Mouse (Mus musculus) heart, postnatal 25 days (tissue): ENCODE results near the gene Mrpl20. TPM values are rescaled to one million over a fixed set of nuclear protein-coding genes. Genes with fewer than 3 reads are reported as not detected.

Source experiments
- DNase-seq: peaks from one replicate; pipeline ENCODE4 v3.0.0; 2022; ENCODE audit warnings: low spot score
- intact Hi-C: fragments of 180-260 bp; cut with DNase I; formaldehyde crosslinking; loops from one replicate; pipeline ENCODE4 v1.15.1; 2025
- microRNA-seq: library from miRNA; unstranded; fragments of <30 nt; microRNA quantifications from one replicate; pipeline ENCODE4 v1.2.0, GENCODE M21; 2022
- total RNA-seq, 2 experiments: library from RNA; stranded (reverse); gene quantifications; 2 replicates each; pipeline ENCODE4 v1.2.3; 2021

The Mrpl20 gene
- total RNA-seq, 2 experiments from 2014 or later = 75.0 to 78.0 TPM

DNA sequence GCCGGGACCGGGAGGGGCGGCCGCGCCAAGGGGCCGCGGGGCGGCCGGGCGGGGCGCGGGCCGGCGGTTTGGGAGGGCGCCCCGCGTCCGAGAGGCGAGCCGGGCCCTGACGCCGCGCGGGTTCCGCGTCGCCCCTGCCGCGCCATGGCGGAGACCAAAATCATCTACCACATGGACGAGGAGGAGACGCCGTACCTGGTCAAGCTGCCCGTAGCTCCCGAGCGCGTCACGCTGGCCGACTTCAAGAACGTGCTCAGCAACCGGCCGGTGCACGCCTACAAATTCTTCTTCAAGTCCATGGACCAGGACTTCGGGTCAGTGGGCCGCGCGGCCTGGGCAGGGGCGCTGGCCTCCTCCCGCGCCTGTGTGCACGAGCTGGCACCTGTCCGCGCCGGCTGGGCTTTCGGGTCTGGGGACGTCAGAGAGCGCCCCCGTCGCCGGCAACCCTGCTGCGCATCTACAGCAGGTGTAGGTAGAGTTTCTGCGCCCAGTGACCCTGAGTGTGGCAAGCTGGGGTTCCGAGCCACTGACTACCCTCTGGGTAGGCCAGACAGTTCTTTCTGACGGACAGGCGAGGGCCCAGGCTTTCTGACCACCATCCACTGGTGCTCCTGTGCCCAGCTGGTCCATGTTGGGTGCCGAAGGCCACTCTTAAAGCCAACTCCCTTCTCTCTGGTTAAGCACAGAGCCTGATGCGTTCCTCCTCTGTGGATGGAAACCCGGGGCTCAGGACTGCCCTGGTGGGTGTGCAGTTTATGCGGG is 45.1 kb downstream of the Mrpl20 start:
- intact Hi-C loops = loop anchor here (1.0 to 5.0 kb wide), 3 partner anchors 21 to 95 kb away; partner anchors contain the start of genes Cptp, Ints11 and Ube2j2
- DNase-seq = no peak

DNA sequence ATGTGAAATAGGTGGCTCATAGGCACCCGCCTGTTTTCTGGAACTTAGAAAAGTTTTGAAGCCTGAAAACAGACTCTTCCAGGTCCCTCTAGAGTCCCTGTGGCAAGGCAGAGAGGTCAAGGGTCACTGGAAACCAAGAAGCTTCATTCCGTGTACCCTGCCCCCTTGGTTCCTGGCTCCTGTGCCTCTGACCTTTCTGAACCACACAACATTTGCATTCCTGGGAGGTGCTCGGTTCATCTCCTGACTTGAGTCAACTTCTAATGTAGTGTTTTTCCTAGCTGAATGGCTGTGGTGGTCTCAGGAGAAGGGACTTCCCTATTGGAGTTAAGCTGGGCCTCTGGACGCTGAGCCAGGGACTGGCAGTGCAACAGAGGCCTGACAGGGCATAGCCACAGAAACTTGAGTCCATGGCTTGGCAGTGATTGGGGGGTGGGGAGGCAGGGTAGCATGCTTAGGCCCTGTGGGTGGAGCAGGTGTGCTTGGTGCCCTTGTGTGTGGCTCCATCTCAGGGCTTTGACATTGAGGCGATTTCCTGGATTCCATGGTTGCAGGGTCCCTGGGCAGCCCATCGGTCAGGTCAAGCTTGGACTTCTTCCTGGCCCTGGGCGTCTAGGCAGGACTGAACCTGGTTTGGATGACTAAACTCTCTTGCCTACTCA is 45.9 kb downstream of the Mrpl20 start:
- no peak for DNase-seq
- intact Hi-C loops = loop anchor here (2.0 to 5.0 kb wide), 2 partner anchors 20 to 94 kb away; partner anchors contain the start of genes Cptp, Ints11 and Ube2j2

DNA sequence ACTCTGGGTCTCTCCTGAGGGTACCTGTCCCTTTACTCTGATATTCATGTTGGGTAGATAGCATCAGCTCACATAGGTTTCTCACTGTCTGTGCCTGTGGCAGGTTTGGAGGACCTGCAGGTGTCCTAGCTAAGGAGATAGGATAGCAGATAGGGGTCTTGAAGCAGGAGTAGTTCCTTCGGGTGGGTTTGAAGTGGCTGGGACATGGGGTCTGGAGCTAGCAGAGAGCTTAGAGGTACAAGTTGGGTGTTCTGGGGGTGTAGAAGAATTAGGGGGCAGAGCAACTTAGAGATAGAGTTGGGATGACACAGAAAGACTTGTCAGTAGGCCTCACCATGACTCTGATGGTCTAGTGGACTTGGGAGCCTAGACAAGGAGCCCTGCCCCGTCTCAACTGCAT is 46.7 kb downstream of the Mrpl20 start:
- DNase-seq = no peak
- intact Hi-C loops = loop anchor here (2.0 to 5.0 kb wide), 2 partner anchors 19 to 93 kb away; partner anchors contain the start of genes Cptp, Ints11 and Ube2j2

DNA sequence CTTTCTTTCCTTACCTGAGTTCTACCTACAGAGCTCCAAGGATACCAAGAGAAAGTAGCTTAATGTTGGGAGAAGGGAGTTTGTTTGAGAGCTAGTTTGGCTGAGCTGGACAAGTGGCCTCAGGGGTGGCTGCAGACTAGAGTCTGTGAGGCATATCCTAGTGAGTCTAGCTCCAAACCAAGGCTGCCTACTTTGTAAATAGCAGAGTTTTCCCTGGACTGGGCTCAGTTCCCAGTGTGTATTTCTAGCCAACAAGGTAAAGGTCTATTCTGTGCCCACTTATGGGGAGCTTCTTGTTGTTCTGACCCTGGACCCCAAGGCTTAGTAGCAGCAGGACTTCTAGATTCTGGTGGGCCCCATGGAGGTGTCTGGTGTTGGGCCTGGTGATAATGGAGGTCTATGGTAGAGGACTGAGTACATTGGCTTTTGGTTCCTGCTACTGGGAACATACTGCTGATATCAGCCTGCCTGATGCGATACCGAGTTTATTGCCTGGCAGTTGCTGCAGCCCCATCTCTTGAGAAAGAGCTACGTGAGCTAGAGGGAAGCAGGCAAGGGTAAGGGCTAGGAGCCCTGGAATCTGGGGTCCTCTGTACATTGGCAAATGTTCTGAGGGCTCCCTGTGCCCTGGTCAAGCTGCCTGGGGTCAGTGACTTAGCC is 47.2 kb downstream of the Mrpl20 start:
- DNase-seq = no peak
- intact Hi-C loops = loop anchor here (2.0 to 5.0 kb wide), 2 partner anchors 19 to 92 kb away; partner anchors contain the start of genes Cptp, Ints11 and Ube2j2

DNA sequence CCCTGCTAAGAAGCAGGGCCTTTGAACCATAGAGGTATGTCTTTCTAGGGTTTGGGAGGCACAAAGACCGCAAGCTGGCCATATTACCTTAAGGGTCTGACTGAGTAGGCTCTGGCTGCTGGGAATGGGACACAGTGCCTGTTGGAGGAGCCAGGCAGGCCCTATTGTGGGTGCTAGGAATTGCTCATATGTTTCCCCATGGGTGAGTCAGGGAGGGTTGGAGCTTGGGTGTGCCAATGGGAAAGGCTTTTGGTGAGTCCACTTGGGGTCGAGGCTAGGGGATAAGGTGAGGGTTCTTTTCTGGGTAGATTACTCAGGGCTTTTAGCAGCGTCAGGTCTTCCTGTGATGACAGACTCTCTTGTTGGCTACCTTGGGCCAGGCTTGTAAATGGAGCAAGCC is 48.7 kb downstream of the Mrpl20 start:
- DNase-seq = no peak
- intact Hi-C loops = no loop called here

DNA sequence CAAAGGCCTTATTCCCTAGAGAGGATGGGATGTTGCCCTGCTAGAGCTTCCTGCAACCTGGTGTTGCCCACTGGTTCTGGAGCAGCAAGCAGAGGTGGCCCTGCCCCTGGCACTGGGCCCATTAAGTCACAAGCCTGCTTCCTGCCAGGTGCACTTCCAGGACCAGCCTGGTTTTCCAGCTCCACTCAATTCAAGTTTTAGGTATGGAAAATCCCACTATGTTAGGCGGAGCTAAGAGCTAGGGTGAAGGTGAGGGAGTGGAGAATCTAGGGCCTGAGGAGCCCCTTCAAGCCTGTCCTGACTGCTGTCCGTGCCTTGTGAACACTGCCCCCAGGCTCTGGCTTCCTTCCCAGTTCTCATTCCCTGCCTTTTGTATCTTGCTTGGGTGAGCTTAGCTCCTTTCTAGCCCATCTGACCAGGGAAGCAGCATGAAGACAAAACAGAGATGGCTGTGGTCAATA is 49.3 kb downstream of the Mrpl20 start:
- intact Hi-C loops = no loop called here
- DNase-seq = no peak

DNA sequence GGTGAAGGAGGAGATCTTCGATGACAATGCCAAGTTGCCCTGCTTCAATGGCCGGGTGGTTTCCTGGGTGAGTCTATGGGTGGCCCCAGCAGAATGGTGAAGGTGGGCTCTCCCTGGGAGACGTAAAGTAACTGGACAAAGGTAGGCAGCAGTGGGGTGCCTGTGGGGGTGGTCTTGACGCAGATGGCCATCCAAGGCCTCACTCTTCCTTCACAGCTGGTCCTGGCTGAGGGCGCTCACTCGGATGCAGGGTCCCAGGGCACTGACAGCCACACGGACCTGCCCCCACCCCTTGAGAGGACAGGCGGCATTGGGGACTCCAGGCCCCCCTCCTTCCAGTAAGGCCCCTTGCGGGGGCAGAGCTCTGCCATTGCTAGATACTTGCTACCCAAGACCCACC is 50.7 kb downstream of the Mrpl20 start:
- DNase-seq = no peak
- intact Hi-C loops = no loop called here

DNA sequence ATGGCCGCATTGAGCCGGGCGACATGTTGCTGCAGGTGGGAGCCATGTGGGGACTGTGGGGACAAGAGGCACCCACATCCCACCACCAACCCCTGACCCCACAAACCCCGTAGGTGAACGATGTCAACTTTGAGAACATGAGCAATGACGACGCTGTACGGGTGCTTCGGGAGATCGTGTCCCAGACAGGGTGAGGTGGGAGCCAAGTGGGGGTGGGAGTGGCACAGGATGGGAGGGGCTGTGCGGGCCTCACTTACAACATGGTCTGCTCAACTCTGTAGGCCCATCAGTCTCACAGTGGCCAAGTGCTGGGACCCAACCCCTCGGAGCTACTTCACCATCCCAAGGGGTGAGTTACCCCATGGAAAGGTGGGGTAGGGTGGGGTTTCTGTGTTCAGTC is 52.3 kb downstream of the Mrpl20 start:
- no peak for DNase-seq
- intact Hi-C loops = no loop called here

DNA sequence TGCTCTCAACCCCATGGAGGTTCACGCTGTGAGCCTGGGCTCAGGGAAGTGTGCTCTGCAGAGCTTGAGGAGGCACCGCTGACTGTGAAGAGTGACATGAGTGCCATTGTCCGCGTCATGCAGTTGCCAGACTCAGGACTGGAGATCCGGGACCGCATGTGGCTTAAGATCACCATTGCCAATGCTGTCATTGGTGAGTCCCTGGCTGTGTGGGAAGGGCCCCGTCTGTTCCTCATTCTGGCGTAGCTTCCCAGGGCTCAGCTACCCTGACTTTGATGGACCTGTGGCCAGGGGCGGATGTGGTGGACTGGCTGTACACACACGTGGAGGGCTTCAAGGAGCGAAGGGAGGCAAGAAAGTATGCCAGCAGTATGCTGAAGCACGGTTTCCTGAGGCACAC is 53.4 kb downstream of the Mrpl20 start:
- no peak for DNase-seq
- intact Hi-C loops = no loop called here

DNA sequence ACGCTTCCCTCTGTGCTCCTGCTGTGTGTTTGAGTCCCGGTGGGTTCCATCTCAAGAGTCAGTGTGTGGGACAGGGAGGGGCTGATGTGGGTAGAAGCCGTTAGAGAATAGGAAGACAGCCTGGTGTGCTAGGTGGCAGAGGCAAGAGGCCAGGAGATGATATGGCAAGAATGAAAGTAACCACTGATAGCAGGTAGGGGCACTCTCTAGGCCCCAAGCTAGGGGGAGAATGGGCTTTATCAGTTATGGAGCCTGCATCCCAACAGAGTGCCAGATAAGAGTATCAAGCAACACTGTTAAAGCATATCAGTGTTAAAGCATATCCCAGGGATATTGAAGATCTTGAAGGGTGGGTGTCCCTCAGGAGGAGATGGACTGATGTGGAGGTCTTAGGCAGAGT is 54.2 kb downstream of the Mrpl20 start:
- intact Hi-C loops = no loop called here
- DNase-seq = no peak

DNA sequence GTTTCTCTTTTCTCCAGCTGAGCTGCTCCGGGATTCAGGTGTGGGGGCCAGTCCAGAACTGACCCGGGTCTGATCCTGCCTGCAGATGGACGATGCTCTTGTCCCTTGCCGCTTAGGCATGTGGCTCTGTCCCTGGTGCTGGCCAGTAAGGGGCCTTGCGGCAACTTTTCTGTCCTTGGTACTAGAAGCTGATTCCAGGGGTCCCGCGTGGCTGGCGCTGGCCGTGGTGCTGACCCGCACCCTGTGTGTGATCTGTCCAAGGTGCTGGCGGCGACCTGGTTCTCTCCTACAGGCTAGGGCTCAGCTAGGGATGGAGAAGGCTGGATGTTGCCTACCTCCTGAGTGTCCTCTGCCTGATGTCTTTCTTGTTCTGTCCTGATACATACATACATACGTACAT is 56.6 kb downstream of the Mrpl20 start:
- no peak for DNase-seq
- intact Hi-C loops = no loop called here

Small RNA genes lying within 50 kb of the gene (microRNA-seq; reads per million reads assigned to microRNA genes)
- gene Gm27743 = not detected

Other genes with a start within 250 kb of the Mrpl20 start
- 10 to 100 TPM; 36.6 to 37.3 TPM for gene Nadk, start 240.5 kb upstream of the Mrpl20 start, total RNA-seq
- gene Slc35e2, start 201.5 kb upstream of the Mrpl20 start, total RNA-seq = 1 to 10 TPM; 7.8 to 7.9 TPM
- gene Cdk11b, start 178.0 kb upstream of the Mrpl20 start, total RNA-seq = 10 to 100 TPM; 29.2 to 30.3 TPM
- gene Gm10563, start 157.5 kb upstream of the Mrpl20 start, total RNA-seq = not detected
- 1 to 10 TPM; 8.5 to 8.6 TPM for gene Mmp23, start 149.5 kb upstream of the Mrpl20 start, total RNA-seq
- 10 to 100 TPM; 23.0 to 28.0 TPM for gene Mib2, start 133.7 kb upstream of the Mrpl20 start, total RNA-seq
- 1 to 10 TPM; 1.2 TPM for gene Fndc10, start 108.5 kb upstream of the Mrpl20 start, total RNA-seq
- gene Ssu72, start 98.1 kb upstream of the Mrpl20 start, total RNA-seq = 10 to 100 TPM; 41.8 to 44.6 TPM
- gene Tmem240, start 68.1 kb upstream of the Mrpl20 start, total RNA-seq = under 1 TPM; 0.60 to 0.87 TPM
- 10 to 100 TPM; 49.6 to 50.3 TPM for gene Atad3a, start 41.8 kb upstream of the Mrpl20 start, total RNA-seq
- gene Vwa1, start 28.2 kb upstream of the Mrpl20 start, total RNA-seq = 1 to 10 TPM; 7.9 to 9.4 TPM
- gene Tmem88b, start 17.0 kb upstream of the Mrpl20 start, total RNA-seq = under 1 TPM; 0.75 to 0.84 TPM
- gene Ankrd65, start 12.4 kb upstream of the Mrpl20 start, total RNA-seq = not detected
- 10 to 100 TPM; 35.6 to 37.8 TPM for gene Ccnl2, start 9.6 kb downstream of the Mrpl20 start, total RNA-seq
- gene Aurkaip1, start 28.4 kb downstream of the Mrpl20 start, total RNA-seq = 100 to 1,000 TPM; 108 to 109 TPM
- gene Mxra8, start 36.8 kb downstream of the Mrpl20 start, total RNA-seq = 10 to 100 TPM; 30.5 to 33.0 TPM
- gene Dvl1, start 44.5 kb downstream of the Mrpl20 start, total RNA-seq = 10 to 100 TPM; 43.3 to 44.3 TPM
- gene Tas1r3, start 60.5 kb downstream of the Mrpl20 start, total RNA-seq = under 1 TPM; 0.14 to 0.26 TPM
- 10 to 100 TPM in 1 of 2 experiments, 1 to 10 TPM in 1; 8.1 to 10.5 TPM for gene Cptp, start 66.6 kb downstream of the Mrpl20 start, total RNA-seq
- 10 to 100 TPM; 15.9 to 17.5 TPM for gene Ints11, start 66.7 kb downstream of the Mrpl20 start, total RNA-seq
- gene Pusl1, start 88.9 kb downstream of the Mrpl20 start, total RNA-seq = 10 to 100 TPM; 12.8 to 13.8 TPM
- 10 to 100 TPM; 11.7 to 18.0 TPM for gene Acap3, start 88.9 kb downstream of the Mrpl20 start, total RNA-seq
- 10 to 100 TPM; 50.7 to 60.2 TPM for gene Ube2j2, start 141.0 kb downstream of the Mrpl20 start, total RNA-seq
- gene C1qtnf12, start 159.4 kb downstream of the Mrpl20 start, total RNA-seq = 10 to 100 TPM; 13.3 to 14.6 TPM
- 1 to 10 TPM; 2.4 to 2.7 TPM for gene B3galt6, start 189.8 kb downstream of the Mrpl20 start, total RNA-seq
- gene Sdf4, start 190.0 kb downstream of the Mrpl20 start, total RNA-seq = 10 to 100 TPM; 77.3 to 81.8 TPM
- under 1 TPM in 1 of 2 experiments, not detected in 1; 0.23 TPM for gene Tnfrsf4, start 211.0 kb downstream of the Mrpl20 start, total RNA-seq
- under 1 TPM in 1 of 2 experiments, not detected in 1; 0.34 TPM for gene Tnfrsf18, start 223.3 kb downstream of the Mrpl20 start, total RNA-seq